Mouse (Mus musculus) ES-E14 (cell line): ENCODE measurements around the gene Alkbh7.

Experiments used
- CHD2 ChIP-seq: IDR thresholded peaks from 2 replicates; pipeline ENCODE4 v1.6.1; 2014; ENCODE audit warnings: mild to moderate bottlenecking, low read depth, low read length, inconsistent platforms
- HCFC1 ChIP-seq: IDR thresholded peaks from 2 replicates; pipeline ENCODE4 v1.6.1; 2012; ENCODE audit warnings: low read length, inconsistent platforms, borderline replicate concordance; ENCODE audit not compliant: insufficient read depth
- ZC3H11A ChIP-seq: IDR thresholded peaks from 2 replicates; pipeline ENCODE4 v1.6.1; 2012; ENCODE audit warnings: low read depth, mild to moderate bottlenecking, inconsistent platforms, low read length, borderline replicate concordance
- ZNF384 ChIP-seq: IDR thresholded peaks from 2 replicates; pipeline ENCODE4 v1.6.1; 2012; ENCODE audit warnings: low read depth, low read length, inconsistent platforms

DNA sequence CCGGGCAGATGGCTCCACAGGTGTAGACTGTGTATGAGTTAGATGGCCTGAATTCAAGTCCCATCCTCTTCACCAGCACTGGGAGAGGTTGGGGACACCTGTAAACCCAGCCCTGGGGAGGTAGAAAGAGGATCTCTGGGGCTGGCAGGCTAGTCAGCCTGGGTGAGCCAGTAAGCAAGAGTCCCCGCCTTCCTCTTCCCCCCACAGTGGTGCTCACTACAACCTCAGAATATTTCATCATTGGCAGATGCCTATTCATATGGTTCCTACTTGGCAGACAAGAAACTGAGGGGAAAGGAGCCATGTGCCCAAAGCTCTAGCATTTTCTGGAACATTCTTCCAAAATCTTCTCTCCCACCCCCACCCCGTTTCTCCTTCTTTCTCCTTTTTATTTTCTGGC, 51.7 kb downstream of the Alkbh7 start:
- no peak for TF ChIP-seq ZC3H11A
- no peak for TF ChIP-seq HCFC1
- TF ChIP-seq ZNF384 = no peak
- TF ChIP-seq CHD2 = no peak
